Mouse (Mus musculus) testis, adult 2 months (tissue): Measurements from ENCODE around the gene Ahcyl2.

Experiments
- CTCF ChIP-seq: fragments of 200-500 bp; IDR thresholded peaks from 2 replicates; pipeline ENCODE4 v1.5.1; 2012; ENCODE audit warnings: low read depth, mild to moderate bottlenecking, inconsistent platforms, low read length, moderate library complexity; ENCODE audit not compliant: control insufficient read depth, insufficient read depth, insufficient replicate concordance
- POLR2A ChIP-seq: fragments of 200-500 bp; IDR thresholded peaks from 2 replicates; pipeline ENCODE4 v1.6.1; 2012; ENCODE audit warnings: low read depth, mild to moderate bottlenecking, inconsistent platforms, low read length, moderate library complexity; ENCODE audit not compliant: control insufficient read depth

- TF ChIP-seq POLR2A (no peak), CTCF (no peak)
Measured at GRCm38 (mm10) chr6:29864926-29865325, 97.1 kb downstream of the Ahcyl2 start.
